Mouse (Mus musculus) forebrain, postnatal 0 days (tissue): ENCODE measurements at regions not wholly inside any gene's neighbourhood (a gene's known extent, or its start where the extent isn't known, plus 50 kb on each side); places are given as distances from the start of the nearest gene placed in this dataset.

ENCODE experiments used
- ATAC-seq: fragments of 200-750 bp; cut with Nextera tagmentation; 2 replicates; pipeline ENCODE4 v1.8.0; 2017; ENCODE audit warnings: mild to moderate bottlenecking, moderate library complexity
- DNase-seq: peaks from one replicate; pipeline ENCODE4 v3.0.0-alpha.2; 2015
- H3K27ac ChIP-seq: fragments of 300-500 bp; sonication (generic); 2 replicates; pipeline ENCODE4 v1.5.1; 2014; ENCODE audit warnings: low read depth, mild to moderate bottlenecking, antibody characterized with exemption, low read length, moderate library complexity, mixed read lengths
- H3K27me3 ChIP-seq: fragments of 300-500 bp; sonication (generic); 2 replicates; pipeline ENCODE4 v1.6.1; 2014; ENCODE audit warnings: mild to moderate bottlenecking, low read length, mixed read lengths; ENCODE audit not compliant: insufficient read depth
- H3K36me3 ChIP-seq: fragments of 300-500 bp; sonication (generic); 2 replicates; pipeline ENCODE4 v1.6.1; 2014; ENCODE audit warnings: mild to moderate bottlenecking, moderate library complexity; ENCODE audit not compliant: insufficient read depth
- H3K4me1 ChIP-seq: fragments of 300-500 bp; sonication (generic); 2 replicates; pipeline ENCODE4 v1.6.1; 2014; ENCODE audit warnings: antibody characterized with exemption; ENCODE audit not compliant: insufficient read depth
- H3K4me2 ChIP-seq: fragments of 300-500 bp; sonication (generic); 2 replicates; pipeline ENCODE4 v1.6.1; 2014; ENCODE audit warnings: low read depth, mild to moderate bottlenecking, moderate library complexity
- H3K4me3 ChIP-seq: fragments of 300-500 bp; sonication (generic); 2 replicates; pipeline ENCODE4 v1.5.1; 2014; ENCODE audit warnings: low read depth, low read length, mixed read lengths
- H3K9ac ChIP-seq: fragments of 300-500 bp; sonication (generic); 2 replicates; pipeline ENCODE4 v1.6.1; 2014; ENCODE audit warnings: mild to moderate bottlenecking
- H3K9me3 ChIP-seq: fragments of 300-500 bp; sonication (generic); 2 replicates; pipeline ENCODE4 v1.6.1; 2016; ENCODE audit warnings: low read length
- CTCF ChIP-seq: sonication (generic); IDR thresholded peaks from 2 replicates; pipeline ENCODE4 v1.5.1; 2016; ENCODE audit warnings: antibody characterized with exemption, control low read depth, low read depth
- WGBS: fragments of 180-500 bp; shearing (Covaris S2); extraction: QIAGEN DNeasy Blood & Tissue Kit; methylation state at CpG from one replicate; pipeline ENCODE4 v1.1.7; 2014; 5-methylcytosine and 5-hydroxymethylcytosine counted together

DNA sequence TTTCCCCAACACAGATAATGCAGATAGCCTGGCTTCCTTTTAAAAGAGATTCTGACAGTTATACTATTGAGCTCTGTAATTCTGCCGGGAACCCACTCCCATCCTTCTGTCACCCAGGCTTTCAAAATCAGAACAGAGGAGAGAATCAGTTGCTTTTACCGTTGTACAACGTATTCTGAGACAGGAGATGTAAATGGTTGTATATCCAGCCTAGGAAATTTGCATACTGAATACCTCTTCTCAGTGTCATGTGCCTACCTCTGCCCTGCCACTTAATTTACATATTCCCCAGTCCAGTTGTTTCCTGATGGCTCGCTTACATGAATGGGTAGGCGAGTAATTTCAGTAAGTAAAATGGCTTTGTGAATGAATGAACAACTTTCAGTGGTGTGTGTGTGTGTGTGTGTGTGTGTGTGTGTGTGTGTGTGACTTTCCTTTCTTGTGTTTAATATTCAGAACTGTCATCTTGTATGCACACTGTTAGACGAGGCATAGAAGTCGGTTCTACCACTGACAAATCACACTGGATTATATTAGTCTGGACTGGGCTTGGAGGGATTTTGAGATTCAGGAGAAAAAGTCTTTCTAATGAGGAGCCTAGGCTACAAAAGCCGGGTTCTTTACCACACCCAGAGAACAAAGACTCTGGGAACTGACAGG is 282.2 kb upstream of the Cdh6 start:
- 25% methylated on average over 8 of the region's 8 CpGs for WGBS
- H3K4me3 ChIP-seq: no peak overlapping the region
- no peaks in the 10 kb centered on the region; the same call in 1 of the 2 replicates for H3K4me1 ChIP-seq
- peak; percentile 68 for ATAC-seq
- H3K9me3 ChIP-seq: no peaks in the 10 kb centered on the region
- no peak overlapping the region for H3K27ac ChIP-seq
- DNase-seq: peak; percentile 27
- H3K27me3 ChIP-seq: no peaks in the 10 kb centered on the region
- H3K36me3 ChIP-seq: no peaks in the 10 kb centered on the region
- H3K4me2 ChIP-seq: no peak overlapping the region
- no peak overlapping the region for H3K9ac ChIP-seq
- no peak for TF ChIP-seq CTCF

DNA sequence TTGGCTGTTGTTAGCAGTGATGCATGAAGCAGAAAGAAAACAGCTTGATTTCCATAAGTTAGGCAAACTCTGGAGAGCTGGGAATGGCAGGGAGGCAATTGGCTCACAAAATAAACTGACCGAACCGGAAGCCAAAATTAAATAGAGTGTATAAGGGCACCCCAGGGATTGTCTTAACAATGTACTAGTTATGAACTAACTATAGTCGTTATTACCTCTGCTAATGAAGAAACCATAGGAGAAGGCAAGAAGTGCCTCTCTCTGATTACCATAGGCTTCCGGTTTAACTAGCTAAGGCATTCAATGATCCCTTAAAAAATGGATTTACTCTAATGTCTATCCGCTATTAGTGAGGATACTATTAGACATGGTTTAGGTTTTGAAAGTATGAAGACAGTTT is 276.9 kb upstream of the Cdh6 start:
- H3K9me3 ChIP-seq: no peaks in the 10 kb centered on the region
- DNase-seq (no peak), ATAC-seq (no peak)
- no peak overlapping the region for H3K9ac ChIP-seq
- no peak for TF ChIP-seq CTCF
- no peak overlapping the region for H3K4me2 ChIP-seq
- no peaks in the 10 kb centered on the region; the same call in 1 of the 2 replicates for H3K4me1 ChIP-seq
- H3K27me3 ChIP-seq: no peaks in the 10 kb centered on the region
- H3K4me3 ChIP-seq: no peak overlapping the region
- no peaks in the 10 kb centered on the region for H3K36me3 ChIP-seq
- 56% methylated on average over 5 of the region's 5 CpGs for WGBS
- no peak overlapping the region for H3K27ac ChIP-seq

- Histone ChIP-seq H3K36me3 (no peaks in the 10 kb centered on the region), H3K4me2 (no peak overlapping the region), H3K27me3 (no peaks in the 10 kb centered on the region), H3K9ac (no peak overlapping the region), H3K4me3 (no peak overlapping the region), H3K4me1 (no peaks in the 10 kb centered on the region), H3K27ac (no peak overlapping the region), H3K9me3 (no peaks in the 10 kb centered on the region)
- WGBS: 84% methylated on average over 1 of the region's 1 CpGs
- no peak for TF ChIP-seq CTCF
- ATAC-seq (no peak), DNase-seq (no peak)
These were observed 261.1 kb upstream of the Cdh6 start for GRCm38 (mm10) chr15:13434608-13435007.

GRCm38 (mm10) chr15:13432971-13433370 is 259.5 kb upstream of the Cdh6 start:
- no peak for DNase-seq
- TF ChIP-seq CTCF: no peak
- Histone ChIP-seq H3K36me3 (no peaks in the 10 kb centered on the region), H3K4me2 (no peak overlapping the region), H3K27me3 (no peaks in the 10 kb centered on the region), H3K9ac (no peak overlapping the region), H3K4me1 (no peaks in the 10 kb centered on the region), H3K27ac (no peak overlapping the region), H3K4me3 (no peak overlapping the region), H3K9me3 (no peaks in the 10 kb centered on the region)
- WGBS: 92% methylated on average over 2 of the region's 2 CpGs
- no peak for ATAC-seq

DNA sequence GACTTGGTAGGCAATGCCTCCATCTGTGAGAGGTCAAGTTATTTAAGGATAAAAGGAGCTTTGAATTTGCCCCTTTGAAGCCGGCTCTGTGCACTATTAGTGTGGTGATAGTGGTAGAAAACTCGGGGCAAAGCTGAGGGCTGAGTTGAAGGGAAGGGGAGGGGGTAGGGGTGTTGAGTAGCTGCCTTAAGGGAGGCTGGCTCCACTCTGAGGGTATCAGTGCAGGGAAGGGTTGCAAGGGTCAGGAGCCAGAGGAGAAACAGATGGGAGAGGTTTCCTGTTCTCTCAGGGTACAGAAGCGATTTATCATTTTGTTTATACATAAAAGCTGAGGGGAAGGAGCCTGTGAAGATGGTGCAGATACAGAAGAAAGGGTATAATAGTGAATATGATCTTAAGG is 246.1 kb upstream of the Cdh6 start:
- Histone ChIP-seq H3K36me3 (no peaks in the 10 kb centered on the region), H3K9me3 (no peaks in the 10 kb centered on the region), H3K27me3 (no peaks in the 10 kb centered on the region), H3K4me3 (no peak overlapping the region), H3K4me2 (no peak overlapping the region), H3K9ac (no peak overlapping the region), H3K4me1 (no peaks in the 10 kb centered on the region), H3K27ac (no peak overlapping the region)
- ATAC-seq (no peak), DNase-seq (no peak)
- 44% methylated on average over 3 of the region's 3 CpGs for WGBS
- no peak for TF ChIP-seq CTCF

DNA sequence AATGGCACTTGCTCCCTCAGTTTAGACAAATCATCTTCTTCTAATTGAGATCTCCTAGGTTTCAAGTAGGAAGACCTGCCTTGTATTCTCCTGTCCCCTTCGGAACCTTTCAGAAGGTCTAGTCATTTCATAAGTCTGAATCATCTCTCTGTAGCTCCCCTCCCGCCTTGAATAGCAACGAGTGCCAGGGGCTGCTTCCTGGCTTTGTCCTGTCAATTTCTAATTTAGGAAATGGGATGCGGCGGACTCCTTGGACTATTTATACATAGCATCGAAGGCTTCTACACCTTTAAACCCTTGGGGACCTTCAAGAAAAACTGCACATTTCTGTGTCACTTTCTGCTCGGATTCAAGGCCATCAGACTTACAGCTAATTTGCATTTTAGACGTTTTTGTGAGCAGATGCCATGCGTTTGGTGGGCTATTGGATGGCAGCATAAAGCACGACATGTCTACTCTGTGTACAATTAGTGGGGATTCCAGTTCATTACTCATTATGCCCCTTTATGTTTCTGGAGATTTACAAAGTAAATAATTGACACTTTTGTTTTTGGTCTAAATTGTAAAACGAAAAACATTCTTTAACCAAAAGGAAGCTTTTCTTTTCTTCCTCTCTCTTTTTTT is 236.7 kb upstream of the Cdh6 start:
- Histone ChIP-seq H3K4me1 (peaks cover 3% of the 10 kb centered on the region; the same call in 1 of the 2 replicates), H3K4me2 (peak overlapping the region; percentile 31), H3K36me3 (no peaks in the 10 kb centered on the region), H3K27me3 (no peaks in the 10 kb centered on the region), H3K27ac (no peak overlapping the region), H3K9ac (no peak overlapping the region), H3K4me3 (no peak overlapping the region), H3K9me3 (no peaks in the 10 kb centered on the region)
- DNase-seq: peak; percentile 24
- TF ChIP-seq CTCF: no peak
- 17% methylated on average over 11 of the region's 11 CpGs for WGBS
- 0 out of 2 replicates have a peak, but pooled peaks have one; percentile 36 for ATAC-seq

DNA sequence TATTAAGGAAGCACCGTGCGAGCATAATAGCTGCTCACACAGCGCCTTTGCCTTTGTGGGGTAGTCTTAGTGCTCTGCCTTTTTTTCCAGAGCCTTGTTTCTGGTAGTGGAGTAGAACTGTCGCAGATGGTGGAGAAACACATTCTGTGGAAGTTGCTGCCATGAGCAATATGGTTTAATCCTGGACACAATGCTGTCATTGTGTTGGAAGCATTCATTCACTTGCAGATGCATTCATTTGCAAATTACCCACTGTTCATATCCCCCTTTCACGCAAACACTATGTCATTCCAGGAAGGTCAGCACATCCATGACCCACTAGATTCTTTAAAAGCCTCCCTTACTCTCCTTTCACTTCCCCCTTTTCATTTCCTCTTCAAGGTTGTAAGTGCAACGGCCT is 219.7 kb upstream of the Cdh6 start:
- no peak overlapping the region for H3K4me2 ChIP-seq
- ATAC-seq (peak; percentile 89), DNase-seq (peak; percentile 61)
- no peak for TF ChIP-seq CTCF
- no peaks in the 10 kb centered on the region for H3K27me3 ChIP-seq
- H3K9ac ChIP-seq: no peak overlapping the region
- no peaks in the 10 kb centered on the region for H3K9me3 ChIP-seq
- no peaks in the 10 kb centered on the region for H3K36me3 ChIP-seq
- 9% methylated on average over 6 of the region's 6 CpGs for WGBS
- no peaks in the 10 kb centered on the region; the same call in none of the 2 replicates for H3K4me1 ChIP-seq
- H3K27ac ChIP-seq: no peak overlapping the region
- no peak overlapping the region for H3K4me3 ChIP-seq
